Mouse (Mus musculus): ENCODE measurements around the gene Hnrnpf. TPM values are rescaled to one million over a fixed set of nuclear protein-coding genes. Genes with fewer than 3 reads are reported as not detected.
A peak's percentile ranks its signal among the peaks of the same experiment; 100 is the strongest.
"Not testable (repeated sequence)": the region's sequence is repeated elsewhere in the genome, so short reads cannot be mapped to it uniquely, and the experiment has no call there.

Hnrnpf gene
- 361 and 363 TPM in 2 replicates for polyA plus RNA-seq (2015; fragmentation: Nextera tagmentation; extraction: Ambion mirVana)

DNA sequence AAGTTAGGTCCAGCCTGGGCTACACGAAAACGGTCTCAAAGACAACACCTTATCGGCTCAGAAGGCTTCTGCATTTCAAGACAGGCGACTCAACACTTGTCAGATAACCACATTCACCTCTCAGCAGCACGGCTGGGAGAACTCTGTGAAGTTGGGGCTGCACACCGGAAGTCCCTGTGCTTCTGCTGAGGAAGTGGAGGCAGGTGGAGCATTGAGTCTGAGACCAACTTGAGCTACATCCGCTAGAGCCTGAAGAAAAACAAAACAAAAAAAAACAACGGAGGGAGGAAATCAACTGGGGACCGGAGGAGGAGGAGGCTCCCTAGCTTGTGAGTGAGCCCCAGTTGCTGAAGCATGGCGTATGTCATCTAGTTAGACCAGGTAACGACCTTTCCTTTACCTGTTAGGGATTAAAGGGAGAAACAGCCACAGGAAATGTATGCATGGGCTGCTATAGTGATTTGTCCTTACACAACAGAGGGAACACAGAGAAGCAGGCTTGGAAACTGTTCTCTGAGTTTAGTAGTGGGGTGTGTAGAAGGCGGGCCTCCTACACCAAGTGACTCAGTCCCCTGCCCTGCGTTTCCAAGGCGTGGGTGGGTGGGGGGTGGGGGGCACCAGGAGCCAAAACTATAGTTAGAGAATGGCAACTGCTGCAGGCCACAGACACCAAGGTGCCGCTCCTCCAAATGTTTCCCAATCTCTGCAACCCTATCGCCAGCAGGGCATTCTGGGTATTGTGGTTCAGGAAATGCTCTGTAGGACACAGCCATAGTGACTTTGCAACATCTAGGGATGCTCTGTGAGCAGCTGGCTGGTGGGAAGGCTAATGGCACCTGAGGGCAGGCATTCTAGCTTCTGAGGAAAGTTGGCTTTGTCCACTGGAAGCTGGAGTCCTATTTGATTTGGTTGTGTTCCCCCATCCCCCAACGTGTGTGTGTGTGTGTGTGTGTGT lies at the start of gene Hnrnpf:
Gene Hnrnpf, plus strand, starts transcription at position 199 of the 955 bp plus-strand sequence.
- WGBS = 85% methylated on average over 17 of the region's 17 CpGs
- Histone ChIP-seq H3K4me3 (replicated peaks) (no peak within 1 kb of the TSS), H3K36me3 (no peaks in the 10 kb centered on the region), H3K9ac (replicated peaks) (no peak within 1 kb of the TSS), H3K27me3 (no peaks in the 10 kb centered on the region), H3K9me3 (no peaks in the 10 kb centered on the region), H3K4me1 (replicated peaks) (peaks cover 3% of the 10 kb centered on the region; the same call in 1 of the 2 replicates), H3K27ac (no peak within 1 kb of the TSS), H3K4me2 (replicated peaks) (no peak within 1 kb of the TSS)
- ATAC-seq = no peak

DNA sequence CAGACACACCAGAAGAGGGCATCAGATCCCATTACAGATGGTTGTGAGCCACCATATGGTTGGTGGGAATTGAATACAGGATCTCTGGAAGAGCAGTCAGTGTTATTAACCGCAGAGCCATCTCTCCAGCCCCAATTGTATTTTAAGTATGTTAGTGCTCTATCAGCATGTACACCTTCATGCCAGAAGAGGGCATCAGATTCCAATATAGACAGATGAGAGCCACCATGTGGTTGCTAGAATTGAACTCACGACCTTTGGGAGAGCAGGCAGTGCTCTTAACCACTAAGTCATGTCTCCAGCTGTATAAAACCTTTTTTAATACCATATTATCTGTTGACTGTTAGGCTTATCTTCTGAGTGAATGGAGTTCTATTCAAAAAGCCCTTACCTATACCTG lies 48.4 kb upstream of the Hnrnpf start:
- no peak for ATAC-seq
- Histone ChIP-seq H3K4me2 (replicated peaks) (no peak overlapping the region), H3K27ac (no peak overlapping the region), H3K9ac (replicated peaks) (no peak overlapping the region), H3K27me3 (no peaks in the 10 kb centered on the region), H3K9me3 (no peaks in the 10 kb centered on the region), H3K36me3 (peaks cover 29% of the 10 kb centered on the region), H3K4me3 (replicated peaks) (no peak overlapping the region), H3K4me1 (replicated peaks) (no peaks in the 10 kb centered on the region)
- WGBS = 67% methylated on average over 2 of the region's 2 CpGs

DNA sequence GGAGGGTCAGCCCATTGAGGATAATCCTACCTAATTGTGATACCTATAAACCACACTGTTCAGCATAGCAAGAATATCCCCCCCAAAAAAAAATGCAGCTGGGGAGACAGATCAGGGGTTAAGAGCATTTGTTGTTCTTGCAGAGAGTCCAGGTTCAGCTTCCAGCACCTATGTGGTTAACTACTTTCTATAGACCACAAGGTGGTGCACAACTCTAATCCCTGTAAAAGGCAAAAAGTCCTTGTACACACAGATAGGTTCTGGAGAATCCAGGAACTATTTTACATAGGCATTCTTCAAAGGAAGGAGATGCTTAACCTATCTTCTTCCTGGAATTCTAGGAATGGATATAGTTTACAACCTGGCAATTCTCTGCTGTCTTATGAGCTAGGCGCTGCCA lies 42.1 kb upstream of the Hnrnpf start:
- no peak for ATAC-seq
- WGBS = 93% methylated on average over 1 of the region's 1 CpGs
- H3K27ac ChIP-seq = no peak overlapping the region
- H3K9ac ChIP-seq (replicated peaks) = no peak overlapping the region
- H3K4me2 ChIP-seq (replicated peaks) = no peak overlapping the region
- H3K4me1 ChIP-seq (replicated peaks) = no peaks in the 10 kb centered on the region
- H3K4me3 ChIP-seq (replicated peaks) = no peak overlapping the region
- no peaks in the 10 kb centered on the region for H3K27me3 ChIP-seq
- no peaks in the 10 kb centered on the region for H3K36me3 ChIP-seq
- H3K9me3 ChIP-seq = no peaks in the 10 kb centered on the region

DNA sequence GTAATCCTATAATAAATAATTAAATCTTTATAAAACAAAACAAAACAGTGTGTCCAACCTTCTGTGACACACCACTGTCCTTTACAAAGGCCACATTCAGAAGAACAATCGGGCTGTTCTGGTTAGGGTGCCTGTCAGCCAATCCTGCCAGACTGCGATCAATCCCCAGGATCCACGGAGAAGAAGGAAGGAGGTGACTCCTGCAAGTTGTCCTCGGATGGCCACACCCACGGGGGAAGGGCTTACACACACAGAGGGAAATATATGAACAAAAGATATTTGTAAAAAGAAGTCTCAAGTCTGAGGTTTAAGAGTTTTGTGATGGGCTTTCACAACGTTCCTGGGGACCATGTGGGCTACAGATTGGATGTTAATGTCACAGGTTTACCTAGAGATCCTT lies 38.3 kb upstream of the Hnrnpf start, which contains the start of gene Zfp239:
Gene Zfp239, plus strand, starts transcription at position 253 of the 400 bp plus-strand sequence.
- peak within 1 kb of the TSS; percentile 89 for H3K4me2 ChIP-seq (replicated peaks)
- H3K4me1 ChIP-seq (replicated peaks) = peaks cover 8% of the 10 kb centered on the region
- no peak for ATAC-seq
- H3K36me3 ChIP-seq = no peaks in the 10 kb centered on the region
- no peaks in the 10 kb centered on the region for H3K27me3 ChIP-seq
- H3K9ac ChIP-seq (replicated peaks) = peak within 1 kb of the TSS; percentile 80
- peak within 1 kb of the TSS; percentile 70 for H3K4me3 ChIP-seq (replicated peaks)
- H3K27ac ChIP-seq = no peak within 1 kb of the TSS
- no peaks in the 10 kb centered on the region for H3K9me3 ChIP-seq
- 65% methylated on average over 6 of the region's 6 CpGs for WGBS

DNA sequence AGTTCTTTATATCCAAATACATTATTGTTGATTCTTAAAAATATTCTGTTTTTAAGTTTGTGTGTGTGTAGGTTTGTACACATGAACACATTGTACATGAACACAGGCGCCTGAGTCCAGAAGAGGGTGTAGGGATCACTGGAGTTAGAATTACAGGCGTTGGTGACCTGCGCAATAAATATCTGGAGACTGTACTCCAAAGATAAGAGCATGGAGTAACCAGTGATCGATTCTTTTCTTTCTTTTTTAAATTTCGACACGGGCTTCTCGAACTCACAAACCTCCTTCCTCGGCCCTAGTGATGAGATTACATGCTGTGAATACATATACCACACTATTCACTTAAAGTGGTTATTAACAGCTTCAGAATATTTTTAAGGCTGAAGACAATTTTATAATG lies 37.7 kb upstream of the Hnrnpf start:
- H3K27me3 ChIP-seq = no peaks in the 10 kb centered on the region
- H3K9ac ChIP-seq (replicated peaks) = no peak overlapping the region
- H3K9me3 ChIP-seq = no peaks in the 10 kb centered on the region
- no peaks in the 10 kb centered on the region for H3K36me3 ChIP-seq
- H3K4me1 ChIP-seq (replicated peaks) = peaks cover 8% of the 10 kb centered on the region
- peak overlapping the region; percentile 70 for H3K4me3 ChIP-seq (replicated peaks)
- WGBS = 77% methylated on average over 8 of the region's 8 CpGs
- ATAC-seq = peak; percentile 15
- no peak overlapping the region for H3K27ac ChIP-seq
- peak overlapping the region; percentile 89 for H3K4me2 ChIP-seq (replicated peaks)

DNA sequence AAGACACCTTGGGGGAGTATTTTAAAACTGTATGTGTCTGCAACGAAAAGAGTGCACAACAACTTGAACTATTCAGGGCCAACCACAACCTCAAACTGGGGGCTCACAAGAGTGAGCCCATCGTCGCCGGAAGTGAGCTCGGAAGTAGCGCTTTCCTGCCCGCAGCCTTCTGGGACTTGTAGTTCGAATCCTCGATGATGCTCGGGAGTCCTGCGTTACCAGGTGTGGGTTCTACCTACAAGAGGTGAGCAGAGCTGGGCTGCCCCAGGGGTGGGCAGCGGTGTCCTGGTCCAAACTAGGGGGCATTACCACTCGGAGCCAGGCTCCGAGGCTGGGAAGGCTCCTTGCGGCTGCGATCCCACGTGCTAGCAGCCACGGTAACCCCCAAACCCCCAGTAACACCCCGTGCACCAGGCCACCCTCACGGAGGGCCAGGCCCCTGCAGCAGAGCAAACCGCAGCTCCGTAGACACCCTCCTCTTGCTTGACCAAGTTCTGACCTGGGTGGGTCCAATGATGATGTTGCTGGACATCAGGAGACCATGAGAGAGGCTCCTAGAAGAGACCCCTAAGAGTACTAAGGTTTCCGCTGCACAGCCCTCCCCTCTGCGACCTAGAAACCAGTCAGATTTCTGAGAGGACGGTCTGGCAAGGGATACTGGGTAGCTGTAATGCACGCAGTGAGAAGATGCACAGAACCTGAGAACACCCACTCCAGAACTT lies 37.1 kb upstream of the Hnrnpf start:
- Histone ChIP-seq H3K4me1 (replicated peaks) (peaks cover 8% of the 10 kb centered on the region), H3K36me3 (no peaks in the 10 kb centered on the region), H3K9me3 (no peaks in the 10 kb centered on the region), H3K27ac (peak overlapping the region; percentile 17; the same call in 1 of the 2 replicates), H3K9ac (replicated peaks) (peak overlapping the region; percentile 80), H3K27me3 (no peaks in the 10 kb centered on the region), H3K4me3 (replicated peaks) (peak overlapping the region; percentile 70), H3K4me2 (replicated peaks) (peak overlapping the region; percentile 89)
- 2% methylated on average over 26 of the region's 26 CpGs for WGBS
- peak; percentile 95 for ATAC-seq

DNA sequence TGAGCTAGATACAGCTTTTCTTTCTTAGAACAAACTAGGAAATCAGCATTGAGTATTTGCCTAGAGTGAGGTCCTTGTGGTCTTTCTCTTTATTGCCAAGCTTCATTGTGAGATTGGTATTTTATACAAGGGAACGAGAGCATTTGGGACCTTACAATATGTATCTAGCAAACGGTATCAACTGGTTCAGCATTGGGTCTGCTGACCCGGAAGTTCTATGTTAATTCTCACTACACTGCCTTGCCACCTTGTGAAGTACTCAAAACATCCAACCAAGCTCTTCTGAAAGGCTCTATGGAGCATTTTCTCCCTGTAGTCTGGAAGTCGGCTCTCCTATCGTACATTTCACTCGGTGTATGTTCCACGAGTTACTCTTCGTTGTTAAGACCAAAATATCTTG lies 36.4 kb upstream of the Hnrnpf start:
- H3K4me2 ChIP-seq (replicated peaks) = peak overlapping the region; percentile 89
- H3K27me3 ChIP-seq = no peaks in the 10 kb centered on the region
- peaks cover 8% of the 10 kb centered on the region for H3K4me1 ChIP-seq (replicated peaks)
- 97% methylated on average over 8 of the region's 8 CpGs for WGBS
- H3K27ac ChIP-seq = no peak overlapping the region
- H3K9me3 ChIP-seq = no peaks in the 10 kb centered on the region
- ATAC-seq = no peak
- peak overlapping the region; percentile 80 for H3K9ac ChIP-seq (replicated peaks)
- H3K36me3 ChIP-seq = no peaks in the 10 kb centered on the region
- H3K4me3 ChIP-seq (replicated peaks) = peak overlapping the region; percentile 70

DNA sequence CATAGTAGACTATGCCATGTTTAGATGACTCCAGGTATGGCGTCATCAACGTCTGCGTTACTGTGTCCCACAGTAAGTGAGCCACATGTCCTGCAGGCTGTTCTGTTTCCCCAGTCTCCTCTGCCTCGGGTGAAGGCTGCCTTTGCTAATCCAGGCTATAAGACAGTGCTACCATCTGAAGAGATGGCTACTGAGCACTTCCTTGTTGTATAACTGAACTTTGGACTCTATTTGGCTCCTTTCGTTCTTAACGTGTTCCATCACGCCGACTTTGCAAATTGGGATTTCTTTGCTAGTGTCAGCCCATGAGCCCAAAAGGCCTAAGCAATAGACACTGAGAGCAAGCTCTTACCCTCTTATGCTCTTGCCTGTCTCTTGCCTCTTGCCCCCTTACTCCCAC lies 31.9 kb upstream of the Hnrnpf start:
- WGBS = 88% methylated on average over 8 of the region's 8 CpGs
- H3K4me1 ChIP-seq (replicated peaks) = peaks cover 8% of the 10 kb centered on the region
- H3K9me3 ChIP-seq = no peaks in the 10 kb centered on the region
- no peak overlapping the region for H3K4me3 ChIP-seq (replicated peaks)
- ATAC-seq = no peak
- no peak overlapping the region for H3K4me2 ChIP-seq (replicated peaks)
- peaks cover 15% of the 10 kb centered on the region for H3K36me3 ChIP-seq
- H3K27me3 ChIP-seq = no peaks in the 10 kb centered on the region
- no peak overlapping the region for H3K27ac ChIP-seq
- H3K9ac ChIP-seq (replicated peaks) = no peak overlapping the region

DNA sequence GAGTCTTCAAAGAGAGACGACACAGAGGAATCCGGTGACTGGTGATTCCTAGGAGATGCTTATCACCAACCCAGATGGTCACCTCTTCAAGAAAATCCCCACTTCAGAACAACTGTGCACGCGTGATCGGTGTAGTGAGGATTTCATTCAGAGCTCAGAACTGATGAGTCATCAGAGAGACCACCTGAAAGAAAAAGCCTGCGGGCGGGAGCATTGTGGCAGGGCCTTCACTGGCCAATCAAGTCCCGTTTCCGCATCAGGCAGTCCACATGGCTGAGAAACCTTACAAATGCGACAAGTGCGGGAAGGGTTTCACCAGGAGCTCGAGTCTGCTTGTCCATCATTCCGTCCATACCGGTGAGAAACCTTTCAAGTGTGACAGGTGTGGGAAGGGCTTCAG lies 29.1 kb upstream of the Hnrnpf start:
- WGBS = 83% methylated on average over 14 of the region's 14 CpGs
- H3K9ac ChIP-seq (replicated peaks) = no peak overlapping the region
- H3K27me3 ChIP-seq = no peaks in the 10 kb centered on the region
- no peak overlapping the region for H3K4me3 ChIP-seq (replicated peaks)
- ATAC-seq = no peak
- H3K4me2 ChIP-seq (replicated peaks) = no peak overlapping the region
- H3K4me1 ChIP-seq (replicated peaks) = no peaks in the 10 kb centered on the region
- no peaks in the 10 kb centered on the region for H3K9me3 ChIP-seq
- peaks cover 15% of the 10 kb centered on the region for H3K36me3 ChIP-seq
- no peak overlapping the region for H3K27ac ChIP-seq

DNA sequence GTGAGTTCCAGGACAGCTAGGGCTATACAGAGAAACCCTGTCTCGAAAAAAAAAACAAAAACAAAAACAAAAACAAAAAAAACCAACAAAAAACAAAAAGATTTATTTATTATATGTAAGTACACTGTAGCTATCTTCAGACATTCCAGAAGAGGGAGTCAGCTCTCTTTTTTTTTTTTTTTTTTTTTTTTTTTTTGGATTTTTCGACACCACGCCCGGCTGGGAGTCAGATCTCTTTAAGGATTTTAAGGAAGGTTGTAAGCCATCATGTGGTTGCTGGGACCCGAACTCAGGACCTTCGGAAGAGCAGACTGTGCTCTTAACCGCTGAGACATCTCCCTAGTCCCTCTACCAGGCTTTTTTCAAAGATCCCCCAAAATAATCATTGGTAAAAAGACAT lies 26.7 kb upstream of the Hnrnpf start:
- not testable (repeated sequence) for H3K9ac ChIP-seq (replicated peaks); H3K4me1 ChIP-seq (replicated peaks); H3K4me2 ChIP-seq (replicated peaks); H3K27ac ChIP-seq; H3K27me3 ChIP-seq; ATAC-seq; H3K4me3 ChIP-seq (replicated peaks); H3K9me3 ChIP-seq
- peaks cover 15% of the 10 kb centered on the region for H3K36me3 ChIP-seq
- 91% methylated on average over 7 of the region's 7 CpGs for WGBS

DNA sequence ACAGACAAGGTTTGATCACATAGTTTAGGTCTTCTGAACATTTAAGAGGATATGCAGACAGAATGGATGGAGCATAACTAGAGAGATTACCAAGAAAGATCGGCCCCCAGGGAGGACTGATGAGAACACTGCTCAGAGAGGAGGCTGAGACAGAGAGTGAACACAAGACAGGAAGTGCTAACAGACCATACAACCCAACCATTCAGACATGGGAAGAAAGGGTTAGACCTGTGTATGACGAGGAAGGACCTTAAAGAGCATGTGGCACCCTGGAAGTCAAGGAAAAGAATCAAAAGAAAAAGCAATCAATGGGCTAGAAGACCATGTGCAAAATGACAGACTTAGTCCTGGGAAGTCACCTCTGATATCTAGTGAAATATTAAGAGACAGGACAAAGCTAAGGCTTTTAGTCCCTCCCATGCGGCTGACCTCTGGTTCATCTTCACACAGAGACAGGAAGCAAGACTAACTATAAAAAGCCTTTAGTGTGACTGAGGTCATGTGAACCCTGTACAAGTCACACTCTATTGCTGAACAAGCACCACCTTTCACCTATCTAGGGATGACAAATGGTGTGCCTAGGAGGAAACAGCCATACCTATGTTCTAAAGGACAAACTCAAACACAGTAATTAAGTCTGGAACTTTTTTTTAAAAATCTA lies 25.4 kb upstream of the Hnrnpf start:
- no peak overlapping the region for H3K27ac ChIP-seq
- H3K4me1 ChIP-seq (replicated peaks) = peaks cover 3% of the 10 kb centered on the region; the same call in 1 of the 2 replicates
- no peak for ATAC-seq
- no peak overlapping the region for H3K4me3 ChIP-seq (replicated peaks)
- WGBS = 87% methylated on average over 3 of the region's 3 CpGs
- no peaks in the 10 kb centered on the region for H3K9me3 ChIP-seq
- H3K27me3 ChIP-seq = no peaks in the 10 kb centered on the region
- no peak overlapping the region for H3K9ac ChIP-seq (replicated peaks)
- H3K36me3 ChIP-seq = peaks cover 15% of the 10 kb centered on the region
- H3K4me2 ChIP-seq (replicated peaks) = no peak overlapping the region
